Mouse (Mus musculus): ENCODE results near the gene Pld4. TPM values are rescaled to one million over a fixed set of nuclear protein-coding genes. Genes with fewer than 3 reads are reported as not detected.
"Not testable (repeated sequence)": the region's sequence is repeated elsewhere in the genome, so short reads cannot be mapped to it uniquely, and the experiment has no call there.

Pld4 gene
- total RNA-seq, 2 experiments from 2014 or later, result 10.8 to 13.4 TPM

- DNase-seq, result peak; percentile 63
These were observed 41.7 kb downstream of the Pld4 start, which contains the start of gene Ahnak2 for GRCm38 (mm10) chr12:112801864-112802846. TSS of gene Ahnak2 (minus strand) at chr12:112802657.

- DNase-seq, result no peak
These were observed 42.5 kb downstream of the Pld4 start for GRCm38 (mm10) chr12:112802917-112803316.

GRCm38 (mm10) chr12:112804046-112804445, 43.6 kb downstream of the Pld4 start:
- peak; percentile 70 for DNase-seq

- no peak for DNase-seq
These were observed 45.6 kb downstream of the Pld4 start for GRCm38 (mm10) chr12:112806044-112806443.

- DNase-seq, result no peak
These were observed 47.3 kb downstream of the Pld4 start for GRCm38 (mm10) chr12:112807796-112808195.

- no peak for DNase-seq
These were observed 47.7 kb downstream of the Pld4 start for GRCm38 (mm10) chr12:112808212-112808586.

GRCm38 (mm10) chr12:112808587-112809364, 48.3 kb downstream of the Pld4 start, which contains the start of gene Clba1:
TSS of gene Clba1 (plus strand) at chr12:112808937.
- peak; percentile 95 for DNase-seq

- no peak for DNase-seq
These were observed 49.2 kb downstream of the Pld4 start for GRCm38 (mm10) chr12:112809641-112810040.

GRCm38 (mm10) chr12:112810092-112810885, 49.8 kb downstream of the Pld4 start:
- no peak for DNase-seq

- no peak for DNase-seq
These were observed 52.9 kb downstream of the Pld4 start for GRCm38 (mm10) chr12:112813370-112813769.

- DNase-seq, result no peak
These were observed 54.4 kb downstream of the Pld4 start for GRCm38 (mm10) chr12:112814682-112815470.

- peak; percentile 68 for DNase-seq
These were observed 55.8 kb downstream of the Pld4 start for GRCm38 (mm10) chr12:112816294-112816693.

- DNase-seq, result not testable (repeated sequence)
These were observed 56.4 kb downstream of the Pld4 start for GRCm38 (mm10) chr12:112816866-112817265.

Small RNA genes within 50 kb of the gene (microRNA-seq; reads per million reads assigned to microRNA genes)
- not detected for gene Mir6940

Other genes starting within 250 kb of the Pld4 start
- gene Tmem179, start 243.9 kb upstream of the Pld4 start, total RNA-seq (2021), result 1 to 10 TPM; 4.8 to 6.8 TPM
- 10 to 100 TPM; 21.7 to 25.4 TPM for gene Inf2, start 171.9 kb upstream of the Pld4 start, total RNA-seq (2021)
- 10 to 100 TPM; 42.9 to 72.4 TPM for gene Adssl1, start 140.6 kb upstream of the Pld4 start, total RNA-seq (2021)
- 10 to 100 TPM; 35.9 to 46.7 TPM for gene Siva1, start 116.0 kb upstream of the Pld4 start, total RNA-seq (2021)
- 100 to 1,000 TPM; 210 to 252 TPM for gene Akt1, start 85.8 kb upstream of the Pld4 start, total RNA-seq (2021)
- gene Zbtb42, start 81.8 kb upstream of the Pld4 start, total RNA-seq (2021), result 1 to 10 TPM; 3.9 to 5.5 TPM
- gene Cep170b, start 40.2 kb upstream of the Pld4 start, total RNA-seq (2021), result 10 to 100 TPM; 28.8 to 29.6 TPM
- gene Ahnak2, start 42.0 kb downstream of the Pld4 start, total RNA-seq (2021), result 10 to 100 TPM in 1 of 2 experiments, 1 to 10 TPM in 1; 9.4 to 13.5 TPM
- gene Clba1, start 48.3 kb downstream of the Pld4 start, total RNA-seq (2021), result 1 to 10 TPM; 4.4 to 5.1 TPM
- 10 to 100 TPM; 20.2 to 23.1 TPM for gene Cdca4, start 68.8 kb downstream of the Pld4 start, total RNA-seq (2021)
- 1 to 10 TPM; 1.1 to 1.2 TPM for gene Gpr132, start 107.6 kb downstream of the Pld4 start, total RNA-seq (2021)
- gene Jag2, start 169.1 kb downstream of the Pld4 start, total RNA-seq (2021), result 10 to 100 TPM; 13.2 to 23.1 TPM
- 10 to 100 TPM; 46.9 to 50.2 TPM for gene Nudt14, start 181.5 kb downstream of the Pld4 start, total RNA-seq (2021)
- 10 to 100 TPM; 16.9 to 28.1 TPM for gene Btbd6, start 215.8 kb downstream of the Pld4 start, total RNA-seq (2021)
- gene Brf1, start 240.0 kb downstream of the Pld4 start, total RNA-seq (2021), result 10 to 100 TPM; 40.1 to 55.3 TPM